In genomic region chr6:71708528-71708927, GRCm38 (mm10) we compare ENCODE assay signal across 9 mouse cellular contexts. TPM values are rescaled to one million over a fixed set of nuclear protein-coding genes. Genes with fewer than 3 reads are reported as not detected.
A peak's percentile ranks its signal among the peaks of the same experiment; 100 is the strongest.
DNase-seq lines count a peak whose midpoint lies in the region; ATAC-seq and TF ChIP-seq lines count a peak whose summit lies in the region.
"Had no signal": no experiment of that assay in that cellular context is flagged by ENCODE, and none has a peak within 500 bp of the region (broad histone marks: within the 10 kb centered on the region; RNA-seq: fewer than 3 reads in every experiment).

No protein-coding gene starts in this region.

- ATAC-seq in kidney, embryonic 16.5 days (ENCODE audit: low FRiP score, low TSS enrichment), result 0 out of 2 replicates have a peak, but pooled peaks have one; percentile 30
- ATAC-seq in hindbrain, embryonic 11.5 days (ENCODE audit: low FRiP score), result peak; percentile 33; the same call in 1 of the 2 replicates
- peak; percentile 14 for ATAC-seq in midbrain, embryonic 13.5 days

- no peak overlapping the region for H3K27ac ChIP-seq in kidney, embryonic 16.5 days (ENCODE audit: low read length)
- peak overlapping the region; percentile 99 for H3K27ac ChIP-seq in cortical plate, adult 2 months (ENCODE audit: insufficient read depth, low read length)
- peak overlapping the region; percentile 84 for H3K27ac ChIP-seq in hindbrain, embryonic 11.5 days (ENCODE audit: low read depth, low read length)
- peak overlapping the region; percentile 92 for H3K27ac ChIP-seq in midbrain, embryonic 13.5 days
- H3K27ac ChIP-seq: macrophage had no signal

- H3K36me3 ChIP-seq in kidney, embryonic 16.5 days (ENCODE audit: insufficient read depth, low read length), result no peaks in the 10 kb centered on the region
- H3K36me3 ChIP-seq in hindbrain, embryonic 11.5 days (ENCODE audit: control insufficient read depth, insufficient read depth, low read length), result no peaks in the 10 kb centered on the region
- H3K36me3 ChIP-seq in midbrain, embryonic 13.5 days, result peaks cover 5% of the 10 kb centered on the region; the same call in 1 of the 2 replicates

- H3K4me3 ChIP-seq in kidney, embryonic 16.5 days (ENCODE audit: low read length), result peak overlapping the region; percentile 58
- H3K4me3 ChIP-seq in cortical plate, adult 2 months (ENCODE audit: insufficient read depth, low read length), result peak overlapping the region; percentile 81
- peak overlapping the region; percentile 79 for H3K4me3 ChIP-seq in hindbrain, embryonic 11.5 days (ENCODE audit: low read depth, low read length)
- peak overlapping the region; percentile 69 for H3K4me3 ChIP-seq in midbrain, embryonic 13.5 days (replicated peaks)

- H3K4me1 ChIP-seq in kidney, embryonic 16.5 days (ENCODE audit: insufficient read depth, low read length), result peaks cover 16% of the 10 kb centered on the region
- H3K4me1 ChIP-seq in cortical plate, adult 2 months (ENCODE audit: control insufficient read depth, insufficient read depth, low read length), result peaks cover 5% of the 10 kb centered on the region
- H3K4me1 ChIP-seq in hindbrain, embryonic 11.5 days (replicated peaks; ENCODE audit: control insufficient read depth, insufficient read depth, low read length), result 0 out of 2 replicates have a peak, but pooled peaks cover 3% of the 10 kb centered on the region
- H3K4me1 ChIP-seq in midbrain, embryonic 13.5 days (replicated peaks), result peaks cover 31% of the 10 kb centered on the region

- DNase-seq in kidney, postnatal 36 days, result no peak
- no peak for DNase-seq in hindbrain, embryonic 11.5 days (ENCODE audit: low spot score)
- DNase-seq in c-Kit-positive CD71-positive TER-119-positive erythroid progenitor cells, embryonic 14.5 days (ENCODE audit: low spot score), result no peak
- no peak for DNase-seq in layer of hippocampus, adult 11-12 months (ENCODE audit: low spot score)
- no peak for DNase-seq in spleen, adult 18-20 months

- H3K9ac ChIP-seq in kidney, embryonic 16.5 days (replicated peaks; ENCODE audit: low read length), result no peak overlapping the region; the same call in 1 of the 2 replicates
- H3K9ac ChIP-seq in hindbrain, embryonic 11.5 days (ENCODE audit: low read depth, low read length), result peak overlapping the region; percentile 82
- peak overlapping the region; percentile 92 for H3K9ac ChIP-seq in midbrain, embryonic 13.5 days (replicated peaks)

- 7% methylated on average over 3 of the region's 3 CpGs for WGBS in kidney, embryonic 16.5 days
- 0% methylated on average over 3 of the region's 3 CpGs for WGBS in hindbrain, embryonic 11.5 days
- WGBS in midbrain, embryonic 13.5 days, result 0% methylated on average over 3 of the region's 3 CpGs

- TF ChIP-seq POLR2A in cortical plate, adult 2 months (IDR thresholded peaks at IDR 0.05; ENCODE audit: extremely low read depth, insufficient read depth, low read length), result no peak

- no peak for TF ChIP-seq CTCF in cortical plate, adult 2 months (IDR thresholded peaks at IDR 0.05; ENCODE audit: extremely low read depth, insufficient read depth, low read length)

- H3K9me3 ChIP-seq in kidney, embryonic 16.5 days (ENCODE audit: low read length), result 0 out of 2 replicates have a peak, but pooled peaks cover 3% of the 10 kb centered on the region
- H3K9me3 ChIP-seq in hindbrain, embryonic 11.5 days (ENCODE audit: control insufficient read depth, low read length), result no peaks in the 10 kb centered on the region
- H3K9me3 ChIP-seq in midbrain, embryonic 13.5 days, result no peaks in the 10 kb centered on the region

- H3K27me3 ChIP-seq in kidney, embryonic 16.5 days (ENCODE audit: insufficient read depth, low read length), result peaks cover 21% of the 10 kb centered on the region; the same call in 1 of the 2 replicates
- H3K27me3 ChIP-seq in hindbrain, embryonic 11.5 days (ENCODE audit: control insufficient read depth, insufficient read depth, low read length), result no peaks in the 10 kb centered on the region
- no peaks in the 10 kb centered on the region for H3K27me3 ChIP-seq in midbrain, embryonic 13.5 days

- H3K4me2 ChIP-seq in kidney, embryonic 16.5 days (replicated peaks; ENCODE audit: low read depth, low read length), result peak overlapping the region; percentile 91
- H3K4me2 ChIP-seq in hindbrain, embryonic 11.5 days (replicated peaks; ENCODE audit: low read depth, low read length), result peak overlapping the region; percentile 89
- H3K4me2 ChIP-seq in midbrain, embryonic 13.5 days (replicated peaks), result peak overlapping the region; percentile 78

RNA-seq across cellular contexts. Expression of gene Reep1, which starts 1.2 kb away (rescaled TPM):
- polyA plus RNA-seq in kidney, embryonic 16.5 days (2015; fragmentation: Nextera tagmentation; extraction: Ambion mirVana), result 14.1 and 14.6 TPM in 2 replicates
- 76.3 and 79.2 TPM in 2 replicates for polyA plus RNA-seq in cortical plate, adult 2 months (2012; rRNA removed)
- 75.3 and 87.5 TPM in 2 replicates for polyA plus RNA-seq in hindbrain, embryonic 11.5 days (2014; fragmentation: Nextera tagmentation; extraction: Ambion mirVana)
- polyA plus RNA-seq in midbrain, embryonic 13.5 days (2015; fragmentation: Nextera tagmentation; extraction: Ambion mirVana), result 197 and 202 TPM in 2 replicates
- polyA plus RNA-seq: macrophage had no signal
